Mouse (Mus musculus): ENCODE data around the gene Bpifb1. TPM values are rescaled to one million over a fixed set of nuclear protein-coding genes. Genes with fewer than 3 reads are reported as not detected.
"Not testable (repeated sequence)": the region's sequence is repeated elsewhere in the genome, so short reads cannot be mapped to it uniquely, and the experiment has no call there.

Bpifb1 gene
- total and polyA plus RNA-seq, 3 experiments: 0.14 to 65.7 TPM; not detected in 1

DNA sequence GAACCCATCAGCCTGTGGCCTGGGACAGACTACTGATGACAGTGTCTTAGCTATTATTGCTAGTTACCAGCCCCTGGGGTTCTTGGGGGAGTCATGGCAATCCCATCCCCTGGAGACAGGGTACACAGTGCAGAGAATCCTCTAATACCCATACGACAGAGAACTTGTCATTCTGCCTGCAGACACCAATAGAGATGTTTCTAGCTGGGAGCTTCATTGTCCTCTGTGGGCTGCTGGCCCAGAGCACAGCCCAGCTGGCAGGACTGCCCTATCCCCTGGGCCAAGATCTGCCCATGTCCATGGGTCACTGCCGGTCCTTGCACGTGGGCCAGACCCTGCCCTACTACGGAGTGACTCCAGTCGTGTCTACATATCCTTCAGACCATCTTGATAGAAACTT lies 27.3 kb upstream of the Bpifb1 start:
- Histone ChIP-seq H3K4me1 (ENCODE audit: control insufficient read depth, insufficient read depth, low read length) (no peaks in the 10 kb centered on the region), H3K4me3 (no peak overlapping the region), H3K79me2 (replicated peaks; ENCODE audit: control insufficient read depth, insufficient read depth, low read length) (no peaks in the 10 kb centered on the region), H3K9ac (ENCODE audit: low read depth, low read length) (no peak overlapping the region), H3K36me3 (ENCODE audit: control insufficient read depth, insufficient read depth, low read length) (no peaks in the 10 kb centered on the region), H3K27me3 (ENCODE audit: control insufficient read depth, insufficient read depth, low read length) (no peaks in the 10 kb centered on the region), H3K27ac (no peak overlapping the region)
- 64% methylated on average over 5 of the region's 5 CpGs for WGBS
- TF ChIP-seq POLR2A (IDR thresholded peaks at IDR 0.05; ENCODE audit: insufficient read depth, low read depth, low read length): no peak
- intact Hi-C loops (cut with DNase I): no loop called here
- DNase-seq: no peak

DNA sequence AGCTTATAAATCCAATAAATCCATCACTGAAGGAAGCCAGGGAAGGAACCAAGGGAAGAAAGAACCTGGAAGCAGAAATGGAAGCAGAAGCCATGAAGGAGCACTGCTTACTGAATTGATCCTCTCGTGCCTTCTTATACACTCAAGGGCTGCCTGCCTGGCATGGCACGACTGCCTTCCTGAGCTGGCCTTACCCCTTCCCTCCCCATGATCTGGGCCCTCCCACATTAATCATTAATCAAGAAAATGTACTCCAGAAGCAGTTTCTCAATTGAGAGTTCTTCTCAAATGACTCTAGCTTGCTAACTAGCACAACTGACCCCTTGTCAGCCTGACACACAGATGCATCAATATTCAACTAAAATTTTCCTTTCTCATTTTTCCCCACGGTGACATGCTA lies 21.4 kb upstream of the Bpifb1 start:
- H3K36me3 ChIP-seq (ENCODE audit: control insufficient read depth, insufficient read depth, low read length): no peaks in the 10 kb centered on the region
- H3K9ac ChIP-seq (ENCODE audit: low read depth, low read length): no peak overlapping the region
- no peak for DNase-seq
- intact Hi-C loops (cut with DNase I): no loop called here
- H3K79me2 ChIP-seq (replicated peaks; ENCODE audit: control insufficient read depth, insufficient read depth, low read length): no peaks in the 10 kb centered on the region
- H3K4me3 ChIP-seq: no peak overlapping the region
- no peak overlapping the region for H3K27ac ChIP-seq
- TF ChIP-seq CTCF (IDR thresholded peaks at IDR 0.05) (no peak), POLR2A (IDR thresholded peaks at IDR 0.05; ENCODE audit: insufficient read depth, low read depth, low read length) (no peak), EP300 (IDR thresholded peaks at IDR 0.05; ENCODE audit: insufficient read depth, low read depth, low read length) (no peak)
- 69% methylated on average over 3 of the region's 3 CpGs for WGBS
- H3K27me3 ChIP-seq (ENCODE audit: control insufficient read depth, insufficient read depth, low read length): no peaks in the 10 kb centered on the region
- no peaks in the 10 kb centered on the region for H3K4me1 ChIP-seq (ENCODE audit: control insufficient read depth, insufficient read depth, low read length)

DNA sequence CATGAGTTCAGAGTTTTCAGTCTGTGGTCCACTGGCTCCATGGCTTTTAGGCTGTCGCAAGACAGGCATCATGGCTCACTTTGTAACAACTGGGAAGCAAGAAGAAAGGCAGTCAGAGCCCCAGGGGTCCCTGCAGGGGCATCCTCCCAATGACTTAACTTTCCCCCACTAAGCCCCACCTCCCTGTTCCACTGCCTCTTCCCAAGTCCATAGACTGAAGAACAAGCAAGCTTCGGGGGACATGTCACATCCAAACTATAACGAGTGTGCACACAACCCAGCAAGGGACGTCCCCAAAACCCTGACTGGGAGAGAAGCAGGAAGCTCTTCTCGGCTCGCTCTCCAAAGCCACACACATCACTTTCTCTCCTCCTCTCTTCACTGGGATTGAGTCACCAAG lies 19.0 kb upstream of the Bpifb1 start:
- no peak for DNase-seq
- H3K4me3 ChIP-seq: no peak overlapping the region
- H3K9ac ChIP-seq (ENCODE audit: low read depth, low read length): no peak overlapping the region
- no peaks in the 10 kb centered on the region for H3K79me2 ChIP-seq (replicated peaks; ENCODE audit: control insufficient read depth, insufficient read depth, low read length)
- intact Hi-C loops (cut with DNase I): no loop called here
- TF ChIP-seq CTCF (IDR thresholded peaks at IDR 0.05): no peak
- no peak overlapping the region for H3K27ac ChIP-seq
- WGBS: 69% methylated on average over 6 of the region's 6 CpGs
- H3K4me1 ChIP-seq (ENCODE audit: control insufficient read depth, insufficient read depth, low read length): no peaks in the 10 kb centered on the region
- no peaks in the 10 kb centered on the region for H3K36me3 ChIP-seq (ENCODE audit: control insufficient read depth, insufficient read depth, low read length)
- H3K27me3 ChIP-seq (ENCODE audit: control insufficient read depth, insufficient read depth, low read length): no peaks in the 10 kb centered on the region

DNA sequence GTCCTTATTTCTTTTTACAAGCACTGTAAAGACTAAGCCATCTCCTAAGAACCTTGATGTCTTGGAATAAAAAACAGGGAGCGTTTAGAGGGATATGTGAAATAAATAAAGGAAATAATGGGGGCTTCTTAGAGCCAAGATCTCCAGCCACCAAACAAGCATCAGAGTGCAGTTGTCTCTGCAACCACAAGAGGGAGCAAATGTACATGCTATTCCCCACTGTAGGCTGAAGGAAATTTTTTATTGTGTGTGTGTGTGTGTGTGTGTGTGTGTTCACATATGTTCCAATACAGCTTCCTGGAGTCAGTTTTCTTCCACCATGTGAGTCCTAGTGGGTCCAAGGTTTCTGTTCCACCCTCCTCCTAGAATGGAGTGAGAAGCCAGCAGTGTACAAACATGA lies 17.3 kb upstream of the Bpifb1 start:
- DNase-seq: no peak
- Histone ChIP-seq H3K79me2 (replicated peaks; ENCODE audit: control insufficient read depth, insufficient read depth, low read length) (no peaks in the 10 kb centered on the region), H3K4me3 (no peak overlapping the region), H3K4me1 (ENCODE audit: control insufficient read depth, insufficient read depth, low read length) (no peaks in the 10 kb centered on the region), H3K27me3 (ENCODE audit: control insufficient read depth, insufficient read depth, low read length) (no peaks in the 10 kb centered on the region), H3K27ac (no peak overlapping the region), H3K36me3 (ENCODE audit: control insufficient read depth, insufficient read depth, low read length) (no peaks in the 10 kb centered on the region), H3K9ac (ENCODE audit: low read depth, low read length) (no peak overlapping the region)
- WGBS: 30% methylated on average over 1 of the region's 1 CpGs
- TF ChIP-seq POLR2A (IDR thresholded peaks at IDR 0.05; ENCODE audit: insufficient read depth, low read depth, low read length) (no peak), CTCF (IDR thresholded peaks at IDR 0.05) (peak; percentile 75)
- intact Hi-C loops (cut with DNase I): loop anchor here (1.0 kb wide), 1 partner anchor 34 kb away; no protein-coding TSS in a partner anchor

DNA sequence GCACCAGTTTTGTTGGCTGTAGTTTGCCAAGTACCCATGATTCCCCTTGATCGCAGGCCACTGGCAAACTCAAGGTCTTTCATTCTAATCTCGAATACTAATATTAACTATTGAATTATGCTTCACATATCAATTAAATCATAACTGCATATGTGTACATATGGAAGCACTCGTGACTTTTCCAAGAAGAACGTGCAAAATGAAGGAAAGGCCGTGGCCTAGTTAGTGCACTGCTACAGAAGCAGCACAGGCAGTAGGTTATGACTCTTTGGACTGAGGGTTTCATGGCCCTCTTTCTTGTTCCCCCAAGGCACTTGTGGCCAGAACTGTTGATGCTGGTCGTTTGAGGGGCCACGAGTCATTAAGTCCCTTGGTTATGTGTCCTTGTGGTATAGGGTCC lies 8.7 kb upstream of the Bpifb1 start:
- H3K4me1 ChIP-seq (ENCODE audit: control insufficient read depth, insufficient read depth, low read length); H3K36me3 ChIP-seq (ENCODE audit: control insufficient read depth, insufficient read depth, low read length); H3K27me3 ChIP-seq (ENCODE audit: control insufficient read depth, insufficient read depth, low read length); H3K27ac ChIP-seq; intact Hi-C loops (cut with DNase I); H3K9ac ChIP-seq (ENCODE audit: low read depth, low read length); H3K79me2 ChIP-seq (replicated peaks; ENCODE audit: control insufficient read depth, insufficient read depth, low read length); DNase-seq; H3K4me3 ChIP-seq: not testable (repeated sequence)
- WGBS: 84% methylated on average over 7 of the region's 7 CpGs

DNA sequence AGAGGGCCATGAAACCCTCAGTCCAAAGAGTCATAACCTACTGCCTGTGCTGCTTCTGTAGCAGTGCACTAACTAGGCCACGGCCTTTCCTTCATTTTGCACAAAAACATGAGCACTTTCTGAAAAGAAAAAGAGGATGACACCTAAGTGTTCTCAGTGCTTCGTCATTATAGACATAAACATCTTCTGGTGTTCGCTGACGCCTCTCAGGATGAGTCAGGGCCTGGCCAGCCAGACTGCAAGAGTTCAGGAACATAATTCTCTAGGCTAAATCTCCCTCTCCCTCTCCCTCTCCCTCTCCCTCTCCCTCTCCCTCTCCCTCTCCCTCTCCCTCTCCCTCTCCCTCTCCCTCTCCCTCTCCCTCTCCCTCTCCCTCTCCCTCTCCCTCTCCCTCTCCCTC lies 7.6 kb upstream of the Bpifb1 start:
- H3K4me3 ChIP-seq; H3K4me1 ChIP-seq (ENCODE audit: control insufficient read depth, insufficient read depth, low read length); DNase-seq; H3K27me3 ChIP-seq (ENCODE audit: control insufficient read depth, insufficient read depth, low read length); H3K9ac ChIP-seq (ENCODE audit: low read depth, low read length); H3K36me3 ChIP-seq (ENCODE audit: control insufficient read depth, insufficient read depth, low read length); intact Hi-C loops (cut with DNase I); H3K79me2 ChIP-seq (replicated peaks; ENCODE audit: control insufficient read depth, insufficient read depth, low read length); H3K27ac ChIP-seq: not testable (repeated sequence)
- WGBS: 84% methylated on average over 4 of the region's 4 CpGs

DNA sequence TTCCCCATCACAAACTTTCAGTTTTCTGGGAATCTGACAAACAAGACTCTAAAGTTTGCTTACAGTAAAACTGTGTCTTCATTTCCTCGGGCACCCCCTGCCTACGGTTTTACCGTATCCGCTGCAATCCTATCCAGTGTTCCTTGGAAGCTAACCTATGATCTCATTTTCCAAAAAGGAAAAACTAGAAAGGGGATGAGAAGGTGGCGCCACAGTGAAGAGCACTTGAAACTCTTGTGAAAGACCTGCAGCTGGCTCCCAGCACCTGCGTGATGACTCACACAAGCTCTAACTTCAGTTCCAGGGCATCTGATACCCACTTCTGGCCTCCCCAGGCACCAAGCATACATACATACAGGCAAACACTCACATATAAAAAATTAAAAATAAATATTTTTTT lies 5.3 kb upstream of the Bpifb1 start:
- TF ChIP-seq POLR2A (IDR thresholded peaks at IDR 0.05; ENCODE audit: insufficient read depth, low read depth, low read length) (no peak), EP300 (IDR thresholded peaks at IDR 0.05; ENCODE audit: insufficient read depth, low read depth, low read length) (no peak), CTCF (IDR thresholded peaks at IDR 0.05) (no peak)
- Histone ChIP-seq H3K4me1 (ENCODE audit: control insufficient read depth, insufficient read depth, low read length) (no peaks in the 10 kb centered on the region), H3K36me3 (ENCODE audit: control insufficient read depth, insufficient read depth, low read length) (no peaks in the 10 kb centered on the region), H3K27ac (no peak overlapping the region), H3K79me2 (replicated peaks; ENCODE audit: control insufficient read depth, insufficient read depth, low read length) (no peaks in the 10 kb centered on the region), H3K4me3 (no peak overlapping the region), H3K27me3 (ENCODE audit: control insufficient read depth, insufficient read depth, low read length) (no peaks in the 10 kb centered on the region), H3K9ac (ENCODE audit: low read depth, low read length) (no peak overlapping the region)
- intact Hi-C loops (cut with DNase I): no loop called here
- WGBS: 54% methylated on average over 6 of the region's 6 CpGs
- DNase-seq: no peak
